Mouse (Mus musculus): ENCODE results near the gene Fxyd7.

Fxyd7 gene

GRCm38 (mm10) chr7:31017104-31017901, 34.0 kb downstream of the Fxyd7 start:
- no peak for DNase-seq (ENCODE audit: extremely low spot score, low read depth, low spot score)

DNA sequence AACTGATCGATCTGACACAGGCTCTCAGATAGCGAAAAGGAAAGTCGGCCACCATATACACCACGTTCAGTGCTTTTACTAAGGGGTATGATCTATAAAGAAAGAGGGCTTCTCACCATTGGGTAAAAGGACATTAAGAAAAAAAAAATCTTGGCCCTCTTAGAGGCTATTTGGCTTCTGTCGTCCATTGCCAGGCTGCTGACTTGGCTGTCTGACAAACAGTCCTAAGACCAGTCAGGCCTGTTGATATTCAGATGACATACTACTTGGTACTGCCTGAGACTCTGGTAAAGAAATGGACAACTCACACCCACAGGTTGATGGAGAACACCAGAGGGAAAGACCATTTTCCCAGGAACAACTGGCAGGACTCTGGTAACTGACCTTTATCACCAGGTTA, 38.3 kb downstream of the Fxyd7 start:
- no peak for DNase-seq (ENCODE audit: extremely low spot score, low read depth, low spot score)

DNA sequence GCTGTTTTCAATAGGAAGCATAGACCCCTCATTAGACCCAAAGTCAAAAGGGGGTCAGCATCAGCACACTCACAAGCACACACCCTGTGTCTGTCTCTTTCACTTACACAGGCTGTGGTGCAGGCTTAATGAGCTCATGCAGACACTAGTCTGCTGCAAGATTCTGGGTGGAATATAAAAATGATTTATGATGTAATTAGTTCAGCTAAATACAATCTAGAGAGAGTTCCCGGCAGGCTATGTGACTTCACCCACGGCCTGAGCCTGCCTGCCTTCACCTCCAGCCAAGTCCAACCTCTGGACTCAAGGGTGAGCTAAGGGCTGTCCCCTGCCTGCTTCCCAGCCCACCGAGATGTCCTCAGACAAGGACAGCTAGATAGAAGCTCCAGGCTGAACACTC, 42.4 kb downstream of the Fxyd7 start:
- DNase-seq (ENCODE audit: extremely low spot score, low read depth, low spot score) = peak; percentile 16

- no peak for DNase-seq (ENCODE audit: extremely low spot score, low read depth, low spot score)
Measured at GRCm38 (mm10) chr7:31008175-31008574, 43.1 kb downstream of the Fxyd7 start.

- DNase-seq (ENCODE audit: extremely low spot score, low read depth, low spot score) = no peak
Measured at GRCm38 (mm10) chr7:31007775-31008174, 43.5 kb downstream of the Fxyd7 start.

- no peak for DNase-seq (ENCODE audit: extremely low spot score, low read depth, low spot score)
Measured at GRCm38 (mm10) chr7:31002650-31003049, 48.6 kb downstream of the Fxyd7 start.

- no peak for DNase-seq (ENCODE audit: extremely low spot score, low read depth, low spot score)
Measured at GRCm38 (mm10) chr7:31000505-31001020, 50.7 kb downstream of the Fxyd7 start.

GRCm38 (mm10) chr7:30996491-30996890, 54.8 kb downstream of the Fxyd7 start:
- no peak for DNase-seq (ENCODE audit: extremely low spot score, low read depth, low spot score)

DNA sequence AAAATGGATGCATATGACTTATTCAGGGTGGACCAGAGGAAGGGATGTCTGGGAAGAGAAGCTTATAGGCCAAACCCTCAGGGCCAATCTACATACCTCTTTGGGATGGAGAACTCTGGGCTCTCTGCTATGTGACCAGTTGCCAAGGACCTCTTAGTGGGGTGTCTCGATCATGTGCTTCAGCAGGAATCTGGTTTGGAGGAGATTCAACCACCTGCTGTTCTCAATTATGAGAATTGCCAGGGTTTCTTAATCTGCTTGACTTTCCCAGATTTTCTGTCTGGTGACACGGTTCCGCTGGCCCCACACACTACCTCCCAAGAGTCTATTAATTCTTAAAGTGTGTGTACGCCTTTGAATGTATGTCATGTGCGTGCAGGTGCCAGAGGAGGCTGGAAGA, 57.3 kb downstream of the Fxyd7 start:
- no peak for DNase-seq (ENCODE audit: extremely low spot score, low read depth, low spot score)

Measured in hindlimb bud, embryonic 11.5 days (tissue).